Mouse (Mus musculus): ENCODE results near the gene Camk2b. TPM values are rescaled to one million over a fixed set of nuclear protein-coding genes. Genes with fewer than 3 reads are reported as not detected.
"Not testable (repeated sequence)": the region's sequence is repeated elsewhere in the genome, so short reads cannot be mapped to it uniquely, and the experiment has no call there.

The Camk2b gene
- polyA plus RNA-seq, 1 experiment from 2014 or later: 0.81 TPM

GRCm38 (mm10) chr11:6005374-6006043 is 60.7 kb downstream of the Camk2b start:
- Histone ChIP-seq H3K4me1 (peaks cover 11% of the 10 kb centered on the region), H3K27me3 (ENCODE audit: low read depth, poor library complexity, severe bottlenecking) (peaks cover 41% of the 10 kb centered on the region)
- WGBS: 69% methylated on average over 1 of the region's 4 CpGs

GRCm38 (mm10) chr11:6003046-6003639 is 63.0 kb downstream of the Camk2b start:
- no peak overlapping the region for H3K27ac ChIP-seq (replicated peaks)
- peaks cover 33% of the 10 kb centered on the region for H3K27me3 ChIP-seq (ENCODE audit: low read depth, poor library complexity, severe bottlenecking)
- no peaks in the 10 kb centered on the region for H3K36me3 ChIP-seq
- WGBS: 34% methylated on average over 2 of the region's 2 CpGs
- peaks cover 22% of the 10 kb centered on the region for H3K4me1 ChIP-seq
- H3K4me3 ChIP-seq: no peak overlapping the region
- H3K9me3 ChIP-seq (replicated peaks): no peaks in the 10 kb centered on the region
- no peak for DNase-seq (ENCODE audit: low spot score)

More at GRCm38 (mm10) chr11:6005374-6006043, 60.7 kb downstream of the Camk2b start:
- not testable (repeated sequence) for H3K27ac ChIP-seq (replicated peaks); H3K4me3 ChIP-seq; H3K36me3 ChIP-seq; H3K9me3 ChIP-seq (replicated peaks); DNase-seq (ENCODE audit: low spot score)

- 85% methylated on average over 9 of the region's 9 CpGs for WGBS
- peak overlapping the region; percentile 83; the same call in 1 of the 2 replicates for H3K27ac ChIP-seq (replicated peaks)
- H3K9me3 ChIP-seq (replicated peaks): no peaks in the 10 kb centered on the region
- no peak overlapping the region for H3K4me3 ChIP-seq
- peaks cover 22% of the 10 kb centered on the region for H3K4me1 ChIP-seq
- no peak for DNase-seq (ENCODE audit: low spot score)
- peaks cover 27% of the 10 kb centered on the region for H3K27me3 ChIP-seq (ENCODE audit: low read depth, poor library complexity, severe bottlenecking)
- no peaks in the 10 kb centered on the region for H3K36me3 ChIP-seq
These were observed 64.0 kb downstream of the Camk2b start for GRCm38 (mm10) chr11:6001981-6002649.

GRCm38 (mm10) chr11:6000961-6001682 is 65.0 kb downstream of the Camk2b start:
- peaks cover 22% of the 10 kb centered on the region for H3K4me1 ChIP-seq
- H3K27ac ChIP-seq (replicated peaks): peak overlapping the region; percentile 83
- no peaks in the 10 kb centered on the region for H3K9me3 ChIP-seq (replicated peaks)
- WGBS: 83% methylated on average over 14 of the region's 14 CpGs
- H3K27me3 ChIP-seq (ENCODE audit: low read depth, poor library complexity, severe bottlenecking): peaks cover 27% of the 10 kb centered on the region
- no peak overlapping the region for H3K4me3 ChIP-seq
- DNase-seq (ENCODE audit: low spot score): no peak
- no peaks in the 10 kb centered on the region for H3K36me3 ChIP-seq

- Histone ChIP-seq H3K9me3 (replicated peaks) (no peaks in the 10 kb centered on the region), H3K27ac (replicated peaks) (peak overlapping the region; percentile 83), H3K4me1 (peaks cover 22% of the 10 kb centered on the region), H3K36me3 (no peaks in the 10 kb centered on the region), H3K4me3 (peak overlapping the region; percentile 14; the same call in 1 of the 2 replicates), H3K27me3 (ENCODE audit: low read depth, poor library complexity, severe bottlenecking) (peaks cover 22% of the 10 kb centered on the region)
- WGBS: 25% methylated on average over 8 of the region's 8 CpGs
- DNase-seq (ENCODE audit: low spot score): peak; percentile 75
These were observed 66.1 kb downstream of the Camk2b start for GRCm38 (mm10) chr11:5999832-6000771.

- Histone ChIP-seq H3K27ac (replicated peaks) (no peak overlapping the region), H3K27me3 (ENCODE audit: low read depth, poor library complexity, severe bottlenecking) (peaks cover 12% of the 10 kb centered on the region; the same call in 1 of the 2 replicates), H3K36me3 (no peaks in the 10 kb centered on the region), H3K4me1 (peaks cover 22% of the 10 kb centered on the region), H3K4me3 (no peak overlapping the region), H3K9me3 (replicated peaks) (no peaks in the 10 kb centered on the region)
- WGBS: 87% methylated on average over 2 of the region's 2 CpGs
- no peak for DNase-seq (ENCODE audit: low spot score)
These were observed 67.7 kb downstream of the Camk2b start for GRCm38 (mm10) chr11:5998472-5998871.

GRCm38 (mm10) chr11:5995989-5996388 is 70.2 kb downstream of the Camk2b start:
- no peak overlapping the region for H3K27ac ChIP-seq (replicated peaks)
- no peak overlapping the region for H3K4me3 ChIP-seq
- peaks cover 20% of the 10 kb centered on the region for H3K4me1 ChIP-seq
- no peaks in the 10 kb centered on the region for H3K36me3 ChIP-seq
- 18% methylated on average over 8 of the region's 8 CpGs for WGBS
- no peaks in the 10 kb centered on the region for H3K9me3 ChIP-seq (replicated peaks)
- peak; percentile 85 for DNase-seq (ENCODE audit: low spot score)
- H3K27me3 ChIP-seq (ENCODE audit: low read depth, poor library complexity, severe bottlenecking): 0 out of 2 replicates have a peak, but pooled peaks cover 7% of the 10 kb centered on the region

- no peaks in the 10 kb centered on the region for H3K36me3 ChIP-seq
- WGBS: 72% methylated on average over 3 of the region's 3 CpGs
- 0 out of 2 replicates have a peak, but pooled peaks cover 7% of the 10 kb centered on the region for H3K27me3 ChIP-seq (ENCODE audit: low read depth, poor library complexity, severe bottlenecking)
- H3K4me3 ChIP-seq: no peak overlapping the region
- DNase-seq (ENCODE audit: low spot score): no peak
- H3K27ac ChIP-seq (replicated peaks): no peak overlapping the region
- H3K9me3 ChIP-seq (replicated peaks): no peaks in the 10 kb centered on the region
- peaks cover 10% of the 10 kb centered on the region for H3K4me1 ChIP-seq
These were observed 71.3 kb downstream of the Camk2b start for GRCm38 (mm10) chr11:5994880-5995279.

- 91% methylated on average over 5 of the region's 5 CpGs for WGBS
- no peaks in the 10 kb centered on the region for H3K9me3 ChIP-seq (replicated peaks)
These were observed 72.0 kb downstream of the Camk2b start for GRCm38 (mm10) chr11:5994212-5994611.

GRCm38 (mm10) chr11:5990910-5991309 is 75.3 kb downstream of the Camk2b start:
- no peaks in the 10 kb centered on the region for H3K9me3 ChIP-seq (replicated peaks)
- H3K27me3 ChIP-seq (ENCODE audit: low read depth, poor library complexity, severe bottlenecking): 0 out of 2 replicates have a peak, but pooled peaks cover 7% of the 10 kb centered on the region
- H3K36me3 ChIP-seq: no peaks in the 10 kb centered on the region
- DNase-seq (ENCODE audit: low spot score): peak; percentile 71
- 29% methylated on average over 4 of the region's 4 CpGs for WGBS
- peaks cover 6% of the 10 kb centered on the region for H3K4me1 ChIP-seq
- peak overlapping the region; percentile 33; the same call in 1 of the 2 replicates for H3K27ac ChIP-seq (replicated peaks)
- H3K4me3 ChIP-seq: no peak overlapping the region

More at GRCm38 (mm10) chr11:5994212-5994611, 72.0 kb downstream of the Camk2b start:
- Histone ChIP-seq H3K27me3 (ENCODE audit: low read depth, poor library complexity, severe bottlenecking) (0 out of 2 replicates have a peak, but pooled peaks cover 7% of the 10 kb centered on the region), H3K4me3 (no peak overlapping the region), H3K27ac (replicated peaks) (no peak overlapping the region), H3K36me3 (no peaks in the 10 kb centered on the region), H3K4me1 (peaks cover 6% of the 10 kb centered on the region)
- no peak for DNase-seq (ENCODE audit: low spot score)

- H3K9me3 ChIP-seq (replicated peaks): no peaks in the 10 kb centered on the region
- H3K27ac ChIP-seq (replicated peaks): no peak overlapping the region
- H3K4me3 ChIP-seq: no peak overlapping the region
- H3K4me1 ChIP-seq: peaks cover 6% of the 10 kb centered on the region
- H3K36me3 ChIP-seq: no peaks in the 10 kb centered on the region
- WGBS: 86% methylated on average over 16 of the region's 16 CpGs
- no peak for DNase-seq (ENCODE audit: low spot score)
- 0 out of 2 replicates have a peak, but pooled peaks cover 7% of the 10 kb centered on the region for H3K27me3 ChIP-seq (ENCODE audit: low read depth, poor library complexity, severe bottlenecking)
These were observed 76.1 kb downstream of the Camk2b start for GRCm38 (mm10) chr11:5989954-5990593.

Data from midbrain, embryonic 10.5 days (tissue).